Mouse (Mus musculus) right cerebral cortex, postnatal 4 days (tissue): Measurements from ENCODE around the gene Pcgf1.

Experiments used
- DNase-seq: peaks from one replicate; pipeline ENCODE4 v3.0.0-alpha.2; 2022

Pcgf1 gene

GRCm38 (mm10) chr6:83077630-83078323, at the start of gene Pcgf1:
Gene Pcgf1 (plus strand): TSS chr6:83077869.
- no peak for DNase-seq

- DNase-seq = no peak
Observed at GRCm38 (mm10) chr6:83029777-83030176, 47.9 kb upstream of the Pcgf1 start.

- no peak for DNase-seq
Observed at GRCm38 (mm10) chr6:83031111-83031510, 46.6 kb upstream of the Pcgf1 start.

GRCm38 (mm10) chr6:83031921-83032590, 45.6 kb upstream of the Pcgf1 start:
- DNase-seq = no peak

GRCm38 (mm10) chr6:83032769-83033191, 44.9 kb upstream of the Pcgf1 start:
- DNase-seq = no peak

- peak; percentile 36 for DNase-seq
Observed at GRCm38 (mm10) chr6:83033249-83034185, 44.2 kb upstream of the Pcgf1 start, which contains the start of the genes Dok1 and Loxl3. Gene Dok1 (minus strand): TSS chr6:83033471. Gene Loxl3 (plus strand): TSS chr6:83034173.

- DNase-seq = no peak
Observed at GRCm38 (mm10) chr6:83034463-83035055, 43.1 kb upstream of the Pcgf1 start.

- DNase-seq = no peak
Observed at GRCm38 (mm10) chr6:83037188-83037587, 40.5 kb upstream of the Pcgf1 start.

GRCm38 (mm10) chr6:83038496-83039012, 39.1 kb upstream of the Pcgf1 start:
- peak; percentile 87 for DNase-seq

- DNase-seq = no peak
Observed at GRCm38 (mm10) chr6:83040601-83041000, 37.1 kb upstream of the Pcgf1 start.

- DNase-seq = no peak
Observed at GRCm38 (mm10) chr6:83043561-83043960, 34.1 kb upstream of the Pcgf1 start.

- DNase-seq = no peak
Observed at GRCm38 (mm10) chr6:83043993-83044392, 33.7 kb upstream of the Pcgf1 start.

GRCm38 (mm10) chr6:83044742-83045141, 32.9 kb upstream of the Pcgf1 start:
- no peak for DNase-seq

- DNase-seq = no peak
Observed at GRCm38 (mm10) chr6:83049367-83049766, 28.3 kb upstream of the Pcgf1 start.

- no peak for DNase-seq
Observed at GRCm38 (mm10) chr6:83053136-83053960, 24.3 kb upstream of the Pcgf1 start.

GRCm38 (mm10) chr6:83054074-83054851, 23.4 kb upstream of the Pcgf1 start, which contains the start of gene Aup1:
Gene Aup1 (plus strand): TSS chr6:83054521.
- DNase-seq = peak; percentile 94

- no peak for DNase-seq
Observed at GRCm38 (mm10) chr6:83054871-83055431, 22.7 kb upstream of the Pcgf1 start, which contains the start of gene Htra2. Gene Htra2 (minus strand): TSS chr6:83055273.

GRCm38 (mm10) chr6:83057790-83058189, 19.9 kb upstream of the Pcgf1 start, which contains the start of gene Dqx1:
Gene Dqx1 (plus strand): TSS chr6:83057844.
- DNase-seq = no peak

- no peak for DNase-seq
Observed at GRCm38 (mm10) chr6:83058725-83059124, 18.9 kb upstream of the Pcgf1 start.

GRCm38 (mm10) chr6:83065995-83066394, 11.7 kb upstream of the Pcgf1 start:
- DNase-seq = no peak
